Mouse (Mus musculus) midbrain, embryonic 11.5 days (tissue): Measurements from ENCODE around the gene Tbl1x. TPM values are rescaled to one million over a fixed set of nuclear protein-coding genes. Genes with fewer than 3 reads are reported as not detected.

Source experiments
- ATAC-seq: fragments of 200-750 bp; cut with Nextera tagmentation; 2 replicates; pipeline ENCODE4 v1.8.0; 2017; ENCODE audit warnings: moderate TSS enrichment, moderate library complexity; ENCODE audit not compliant: low FRiP score
- DNase-seq: peaks from one replicate; pipeline ENCODE4 v3.0.0; 2015; ENCODE audit warnings: low spot score; ENCODE audit errors: missing footprints
- H3K27ac ChIP-seq: fragments of 300-500 bp; sonication (generic); 2 replicates; pipeline ENCODE4 v1.5.1; 2014; ENCODE audit warnings: low read depth, low read length
- H3K27me3 ChIP-seq: fragments of 300-500 bp; sonication (generic); 2 replicates; pipeline ENCODE4 v1.6.1; 2014; ENCODE audit warnings: mild to moderate bottlenecking, low read length, moderate library complexity, mixed read lengths; ENCODE audit not compliant: control insufficient read depth, insufficient read depth
- H3K36me3 ChIP-seq: fragments of 300-500 bp; sonication (generic); 2 replicates; pipeline ENCODE4 v1.6.1; 2014; ENCODE audit warnings: mild to moderate bottlenecking, low read length, moderate library complexity, mixed read lengths; ENCODE audit not compliant: control insufficient read depth, insufficient read depth
- H3K4me1 ChIP-seq: fragments of 300-500 bp; sonication (generic); 2 replicates; pipeline ENCODE4 v1.6.1; 2014; ENCODE audit warnings: low read length; ENCODE audit not compliant: control insufficient read depth, insufficient read depth
- H3K4me2 ChIP-seq: fragments of 300-500 bp; sonication (generic); 2 replicates; pipeline ENCODE4 v1.6.1; 2014; ENCODE audit warnings: mild to moderate bottlenecking, moderate library complexity
- H3K4me3 ChIP-seq: fragments of 300-500 bp; sonication (generic); 2 replicates; pipeline ENCODE4 v1.5.1; 2014; ENCODE audit warnings: low read depth, low read length
- H3K9ac ChIP-seq: fragments of 300-500 bp; sonication (generic); 2 replicates; pipeline ENCODE4 v1.6.1; 2014; ENCODE audit warnings: low read length
- H3K9me3 ChIP-seq: fragments of 300-500 bp; sonication (generic); 2 replicates; pipeline ENCODE4 v1.6.1; 2016; ENCODE audit warnings: low read length; ENCODE audit not compliant: control insufficient read depth
- WGBS: fragments of 180-500 bp; shearing (Covaris S2); extraction: QIAGEN DNeasy Blood & Tissue Kit; methylation state at CpG from one replicate; pipeline ENCODE4 v1.1.7; 2014; 5-methylcytosine and 5-hydroxymethylcytosine counted together
- polyA plus RNA-seq: library from polyadenylated mRNA; unstranded; fragments of >200 nt; fragmentation: Nextera tagmentation; extraction: Ambion mirVana; gene quantifications from 2 replicates; pipeline ENCODE4 v1.2.1, GENCODE M21; 2014

The Tbl1x gene
- polyA plus RNA-seq, 1 experiment from 2014 or later: 78.6 TPM

DNA sequence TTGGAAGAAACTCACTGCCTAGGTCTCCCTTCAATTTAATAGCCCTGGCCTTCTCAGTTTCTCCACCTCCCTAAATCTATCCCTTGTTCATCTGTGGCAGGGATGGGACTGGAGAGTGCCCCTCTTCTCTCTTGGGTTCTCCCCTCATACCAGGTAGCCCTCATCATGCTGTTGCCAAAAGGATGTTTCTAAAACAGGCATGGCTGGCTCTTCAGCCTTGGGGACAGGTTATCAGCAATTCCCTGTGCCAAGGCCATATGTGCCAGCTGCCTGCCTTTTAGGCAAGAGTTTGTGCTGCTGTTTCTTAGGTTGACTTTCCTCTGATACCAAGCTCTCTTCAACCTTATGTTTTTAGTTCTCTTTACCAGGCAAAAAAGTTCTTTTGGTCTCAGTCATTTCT is 39.6 kb downstream of the Tbl1x start:
- DNase-seq (no peak), ATAC-seq (no peak)
- Histone ChIP-seq H3K4me2 (no peak overlapping the region), H3K9ac (no peak overlapping the region), H3K9me3 (no peaks in the 10 kb centered on the region), H3K36me3 (no peaks in the 10 kb centered on the region), H3K4me1 (no peaks in the 10 kb centered on the region), H3K27ac (no peak overlapping the region), H3K27me3 (no peaks in the 10 kb centered on the region), H3K4me3 (no peak overlapping the region)

DNA sequence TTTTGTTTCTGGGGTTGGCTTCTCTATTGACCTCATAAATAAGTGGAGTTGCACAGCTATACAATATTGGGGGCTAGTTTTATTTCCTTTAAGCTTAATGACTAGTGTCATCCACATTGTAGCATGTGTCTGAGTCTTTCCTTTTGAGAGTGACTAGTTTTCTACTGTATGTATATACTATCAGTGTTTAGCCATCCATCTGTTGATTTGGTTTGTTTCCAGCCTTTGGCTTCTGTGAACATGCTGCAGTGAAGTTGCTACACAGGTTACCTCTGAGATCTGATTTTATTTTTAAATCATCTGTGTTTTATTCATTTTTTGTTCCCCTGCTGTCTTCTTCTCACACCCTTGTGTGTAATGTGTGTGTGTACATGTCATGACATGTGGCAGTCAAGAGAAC is 40.5 kb downstream of the Tbl1x start:
- Histone ChIP-seq H3K9ac (no peak overlapping the region), H3K36me3 (no peaks in the 10 kb centered on the region), H3K27ac (no peak overlapping the region), H3K4me1 (no peaks in the 10 kb centered on the region), H3K4me2 (no peak overlapping the region), H3K9me3 (no peaks in the 10 kb centered on the region), H3K27me3 (no peaks in the 10 kb centered on the region), H3K4me3 (no peak overlapping the region)
- DNase-seq: no peak
- ATAC-seq: no peak

DNA sequence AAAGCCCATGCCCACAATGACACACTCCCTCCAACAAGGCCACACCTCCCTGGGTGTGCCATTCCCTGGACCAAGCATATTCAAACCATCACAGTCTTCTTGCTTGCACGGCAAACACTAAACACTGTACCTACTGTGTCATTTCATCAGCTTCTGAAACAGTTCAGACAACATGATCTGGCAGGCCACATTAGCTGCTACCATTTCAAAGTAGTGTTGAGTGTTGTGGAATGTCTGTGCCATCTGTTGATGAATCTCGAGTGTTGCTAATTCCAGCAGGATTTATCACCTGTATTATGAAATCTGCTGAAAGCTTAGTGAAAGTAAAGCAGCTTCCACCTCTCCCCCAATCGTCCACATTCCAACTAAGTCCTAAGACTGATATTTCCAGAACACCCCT is 41.3 kb downstream of the Tbl1x start:
- 81% methylated on average over 3 of the region's 3 CpGs for WGBS
- DNase-seq (no peak), ATAC-seq (no peak)
- no peaks in the 10 kb centered on the region for H3K36me3 ChIP-seq
- H3K27me3 ChIP-seq: no peaks in the 10 kb centered on the region
- H3K4me1 ChIP-seq: no peaks in the 10 kb centered on the region
- H3K9ac ChIP-seq: no peak overlapping the region
- no peak overlapping the region for H3K27ac ChIP-seq
- no peak overlapping the region for H3K4me3 ChIP-seq
- H3K4me2 ChIP-seq: no peak overlapping the region
- H3K9me3 ChIP-seq: no peaks in the 10 kb centered on the region

DNA sequence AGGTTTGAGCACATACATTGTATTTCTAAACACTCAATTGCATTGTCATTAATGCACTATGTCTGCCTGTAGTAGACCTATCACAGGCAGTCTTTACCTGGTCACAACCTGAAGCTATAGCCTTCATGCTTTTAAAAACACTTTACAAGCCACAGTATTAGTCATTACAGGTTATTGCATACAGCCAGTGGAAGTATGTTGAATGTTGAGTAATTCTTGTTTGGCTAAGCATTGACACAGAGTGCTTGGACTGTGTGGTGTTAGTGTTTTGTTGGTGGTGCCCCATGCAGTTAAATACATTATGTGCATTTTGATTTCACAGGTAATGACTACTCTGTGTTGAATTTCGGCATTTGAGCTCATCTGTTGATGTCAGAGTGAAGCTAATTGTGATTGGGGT is 45.2 kb downstream of the Tbl1x start:
- DNase-seq: no peak
- WGBS: 80% methylated on average over 1 of the region's 1 CpGs
- Histone ChIP-seq H3K27me3 (no peaks in the 10 kb centered on the region), H3K9ac (no peak overlapping the region), H3K4me3 (no peak overlapping the region), H3K4me1 (no peaks in the 10 kb centered on the region), H3K4me2 (no peak overlapping the region), H3K36me3 (no peaks in the 10 kb centered on the region), H3K9me3 (no peaks in the 10 kb centered on the region), H3K27ac (no peak overlapping the region)
- ATAC-seq: no peak

DNA sequence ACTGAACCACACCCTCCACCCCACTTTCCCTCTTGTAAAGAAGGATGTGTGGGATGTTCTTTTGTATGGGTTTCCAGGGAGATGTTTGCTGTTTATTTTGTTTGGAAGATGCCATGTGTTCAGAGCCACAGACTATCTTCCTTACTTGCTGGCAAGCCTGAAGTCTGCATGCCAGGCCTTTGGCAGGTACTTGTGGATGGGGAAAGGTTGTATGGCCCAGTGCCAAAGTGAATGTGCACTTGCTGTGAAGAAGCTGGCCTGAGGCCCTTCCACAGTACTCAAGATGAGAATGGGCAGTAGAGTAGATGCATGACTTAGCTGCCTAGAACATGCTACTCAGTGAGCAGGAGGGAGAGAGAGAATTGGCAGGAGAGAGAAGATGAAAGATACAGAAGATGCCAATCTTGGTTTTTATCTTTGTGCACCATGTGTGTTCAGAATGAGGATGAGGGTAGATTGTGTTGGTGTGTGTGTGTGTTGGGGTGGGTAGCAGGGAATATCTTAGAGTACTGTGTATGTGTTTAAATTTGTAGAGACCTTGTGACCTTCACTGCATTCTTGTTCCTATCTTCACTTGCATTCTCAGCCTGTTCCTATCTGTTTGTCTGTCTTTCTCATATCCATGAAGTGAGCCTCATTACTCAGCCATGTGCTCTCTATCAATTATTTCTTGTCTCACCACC is 48.5 kb downstream of the Tbl1x start:
- no peaks in the 10 kb centered on the region for H3K4me1 ChIP-seq
- ATAC-seq (no peak), DNase-seq (no peak)
- no peaks in the 10 kb centered on the region for H3K9me3 ChIP-seq
- H3K27ac ChIP-seq: no peak overlapping the region
- no peak overlapping the region for H3K4me2 ChIP-seq
- no peaks in the 10 kb centered on the region for H3K27me3 ChIP-seq
- H3K4me3 ChIP-seq: no peak overlapping the region
- no peaks in the 10 kb centered on the region for H3K36me3 ChIP-seq
- H3K9ac ChIP-seq: no peak overlapping the region

DNA sequence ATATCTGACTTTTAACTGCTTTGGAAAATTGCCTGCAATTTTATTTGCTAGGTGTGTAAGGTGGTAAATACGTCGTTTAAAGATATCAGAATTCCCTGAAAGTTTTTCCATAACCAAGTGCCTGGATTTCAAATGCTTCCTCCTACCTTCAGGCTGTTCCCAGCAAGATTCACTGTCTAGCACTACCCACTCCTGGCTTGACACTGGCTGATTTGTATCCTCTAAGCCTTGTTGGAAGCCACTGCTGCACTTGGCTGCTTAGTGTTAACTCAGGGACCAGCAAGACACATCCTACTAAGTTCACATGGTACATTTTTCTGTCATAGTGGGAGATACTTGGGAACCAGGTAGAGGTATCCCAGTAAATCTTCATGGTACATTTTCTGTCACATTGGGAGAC is 52.8 kb downstream of the Tbl1x start:
- Histone ChIP-seq H3K27ac (no peak overlapping the region), H3K4me1 (no peaks in the 10 kb centered on the region), H3K27me3 (no peaks in the 10 kb centered on the region), H3K36me3 (no peaks in the 10 kb centered on the region), H3K4me2 (no peak overlapping the region), H3K9ac (no peak overlapping the region), H3K4me3 (no peak overlapping the region), H3K9me3 (no peaks in the 10 kb centered on the region)
- WGBS: 83% methylated on average over 2 of the region's 2 CpGs
- no peak for ATAC-seq
- no peak for DNase-seq

DNA sequence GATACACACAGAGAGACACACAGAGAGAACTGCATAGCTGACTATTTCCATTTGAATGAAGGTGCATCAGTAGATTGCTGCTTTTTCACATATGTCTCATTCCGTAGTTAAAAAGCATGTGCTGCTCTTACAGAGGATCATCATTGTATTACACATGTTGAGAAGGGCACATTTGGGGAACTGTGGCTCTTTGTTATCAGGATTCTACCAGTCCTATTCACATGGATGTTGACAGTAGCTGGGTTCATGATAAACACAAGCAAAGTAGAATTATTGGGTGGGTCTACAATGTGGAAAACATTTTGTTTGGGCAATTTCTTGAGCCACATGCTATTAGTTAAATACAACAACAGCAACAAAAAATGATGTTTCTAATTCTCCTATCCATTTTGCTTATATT is 55.9 kb downstream of the Tbl1x start:
- 88% methylated on average over 1 of the region's 1 CpGs for WGBS
- Histone ChIP-seq H3K4me1 (no peaks in the 10 kb centered on the region), H3K4me3 (no peak overlapping the region), H3K27ac (no peak overlapping the region), H3K9me3 (no peaks in the 10 kb centered on the region), H3K27me3 (no peaks in the 10 kb centered on the region), H3K36me3 (no peaks in the 10 kb centered on the region), H3K9ac (no peak overlapping the region), H3K4me2 (no peak overlapping the region)
- DNase-seq (no peak), ATAC-seq (no peak)

DNA sequence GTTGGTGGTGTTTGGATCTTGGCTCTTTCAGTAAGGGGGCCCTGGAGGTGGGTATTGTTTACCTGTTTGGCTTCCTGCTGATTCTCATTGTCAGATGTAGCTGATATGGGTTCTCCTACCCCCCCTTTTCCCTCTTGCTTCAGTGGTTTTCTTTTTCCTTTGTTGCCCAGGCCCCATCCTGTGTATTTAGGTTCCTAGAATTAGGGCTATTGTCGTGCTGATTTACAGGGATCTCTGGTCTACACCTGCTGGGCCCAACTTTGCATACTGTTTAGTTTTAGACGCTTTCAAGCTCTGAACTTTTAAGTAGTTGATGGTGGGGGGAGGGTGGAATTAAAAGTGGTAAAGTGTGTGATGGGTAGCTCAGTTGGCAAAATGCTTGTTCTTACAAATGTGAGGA is 57.2 kb downstream of the Tbl1x start:
- DNase-seq (no peak), ATAC-seq (no peak)
- Histone ChIP-seq H3K9me3 (no peaks in the 10 kb centered on the region), H3K27ac (no peak overlapping the region), H3K4me3 (no peak overlapping the region), H3K4me2 (no peak overlapping the region), H3K9ac (no peak overlapping the region), H3K4me1 (no peaks in the 10 kb centered on the region), H3K36me3 (no peaks in the 10 kb centered on the region), H3K27me3 (no peaks in the 10 kb centered on the region)
- 8% methylated on average over 2 of the region's 2 CpGs for WGBS

DNA sequence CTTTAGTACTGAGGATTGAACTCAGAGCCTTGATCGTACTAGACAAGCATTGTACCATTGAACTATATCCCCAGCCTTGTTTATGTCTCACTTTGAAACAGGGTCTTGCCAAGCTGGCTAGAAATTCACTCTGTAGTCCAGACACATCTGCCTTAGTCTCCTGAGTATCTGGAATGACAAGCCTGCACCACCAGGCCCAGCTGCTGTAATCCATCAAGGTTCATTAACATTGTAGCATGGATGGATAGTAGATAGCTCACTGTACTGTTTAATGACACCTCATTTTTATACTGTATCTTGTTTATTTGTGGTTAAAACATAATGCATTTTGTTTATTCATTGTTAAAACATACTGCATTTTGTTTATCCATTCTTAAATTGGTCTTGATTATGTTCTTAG is 62.9 kb downstream of the Tbl1x start:
- WGBS: 94% methylated on average over 1 of the region's 1 CpGs
- no peaks in the 10 kb centered on the region for H3K4me1 ChIP-seq
- DNase-seq (no peak), ATAC-seq (no peak)
- no peaks in the 10 kb centered on the region for H3K36me3 ChIP-seq
- H3K27ac ChIP-seq: no peak overlapping the region
- H3K9me3 ChIP-seq: no peaks in the 10 kb centered on the region
- no peak overlapping the region for H3K4me3 ChIP-seq
- no peak overlapping the region for H3K4me2 ChIP-seq
- no peak overlapping the region for H3K9ac ChIP-seq
- H3K27me3 ChIP-seq: no peaks in the 10 kb centered on the region

DNA sequence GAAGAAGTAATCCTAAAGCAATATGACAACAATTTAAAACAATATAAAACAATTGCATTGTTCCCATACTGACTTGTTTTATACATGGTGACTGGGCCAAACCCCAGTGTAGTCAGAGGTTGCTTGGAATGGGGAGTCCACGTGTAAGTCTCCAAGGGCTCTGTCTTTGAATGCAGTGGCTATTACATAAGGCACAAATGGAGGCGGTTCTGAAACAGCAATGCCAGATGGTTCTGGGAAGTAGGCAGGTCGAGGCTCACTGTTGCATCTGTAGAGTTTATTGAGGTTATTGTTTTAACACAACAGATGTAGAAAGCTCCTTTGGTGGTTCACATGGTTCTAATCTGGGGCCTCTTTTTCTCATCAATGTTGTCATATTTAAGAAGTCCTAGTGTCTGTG is 66.3 kb downstream of the Tbl1x start:
- DNase-seq: no peak
- 76% methylated on average over 3 of the region's 3 CpGs for WGBS
- H3K4me2 ChIP-seq: no peak overlapping the region

More for the DNA sequence above, 66.3 kb downstream of the Tbl1x start:
- Histone ChIP-seq H3K4me3 (no peak overlapping the region), H3K9ac (no peak overlapping the region), H3K27me3 (no peaks in the 10 kb centered on the region), H3K36me3 (no peaks in the 10 kb centered on the region), H3K4me1 (no peaks in the 10 kb centered on the region), H3K9me3 (no peaks in the 10 kb centered on the region), H3K27ac (no peak overlapping the region)
- no peak for ATAC-seq
